Mouse (Mus musculus) neutrophil, adult 65 days (primary cell): ENCODE results near the gene Foxf2. TPM values are rescaled to one million over a fixed set of nuclear protein-coding genes. Genes with fewer than 3 reads are reported as not detected.

Experiments used
- total RNA-seq: library from RNA; stranded (reverse); gene quantifications from 2 replicates; pipeline ENCODE4 v1.2.4, GENCODE M21; 2023

Foxf2 gene
- total RNA-seq: not detected in 2 replicates

DNA sequence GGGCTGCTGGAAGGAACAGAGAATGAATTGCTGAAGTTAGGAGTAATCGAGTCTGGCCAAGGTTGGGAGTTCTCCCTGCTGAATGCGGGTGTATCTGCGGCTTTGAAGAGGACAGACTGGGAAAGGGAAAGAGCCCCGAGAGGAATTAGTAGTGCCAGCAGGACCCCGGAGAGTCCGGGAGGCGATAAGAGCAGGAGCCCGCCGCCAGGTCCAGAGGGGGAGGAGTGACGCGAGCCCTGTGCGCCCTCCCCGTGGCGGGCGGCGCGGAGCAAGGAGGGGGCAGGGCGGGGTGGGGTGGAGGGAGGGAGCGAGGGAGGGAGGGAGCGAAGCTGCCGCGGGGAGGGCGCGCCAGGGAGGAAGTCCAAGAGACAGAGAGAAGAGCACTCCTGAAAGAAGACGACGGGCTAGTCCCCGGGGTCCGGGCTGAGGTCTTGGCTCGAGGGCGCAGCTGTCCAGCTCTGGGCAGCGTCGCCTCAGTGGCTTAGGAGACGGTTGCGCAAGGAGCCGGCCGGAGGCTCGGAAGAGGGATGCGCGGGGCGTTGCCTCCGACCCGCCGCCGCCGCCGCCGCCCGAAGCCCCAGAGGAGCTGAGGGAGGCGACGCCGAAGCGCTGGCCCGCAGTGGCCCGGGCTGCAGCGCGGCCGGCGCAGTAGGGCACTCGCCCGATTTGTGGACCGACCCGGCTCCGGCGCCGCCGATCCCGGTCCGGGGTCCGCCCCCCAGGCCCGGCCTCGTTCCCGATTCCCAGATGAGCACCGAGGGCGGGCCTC is at the start of gene Foxf2:
Gene Foxf2 (plus strand): TSS at position 484 of the 769 bp plus-strand sequence.

Other genes with a start within 250 kb of the Foxf2 start
- gene Foxq1, start 69.7 kb upstream of the Foxf2 start, total RNA-seq: 0.32 TPM in 2 replicates
- 0.11 and 0.41 TPM in 2 replicates for gene A530084C06Rik, start 66.5 kb upstream of the Foxf2 start, total RNA-seq
- 0.09 TPM in 1 of 2 replicates, not detected in the other for gene Foxc1, start 180.8 kb downstream of the Foxf2 start, total RNA-seq